Mouse (Mus musculus): ENCODE results near the gene Lmo1. TPM values are rescaled to one million over a fixed set of nuclear protein-coding genes. Genes with fewer than 3 reads are reported as not detected.
"Not testable (repeated sequence)": the region's sequence is repeated elsewhere in the genome, so short reads cannot be mapped to it uniquely, and the experiment has no call there.

The Lmo1 gene
- polyA plus RNA-seq, 1 experiment, result 8.5 TPM

DNA sequence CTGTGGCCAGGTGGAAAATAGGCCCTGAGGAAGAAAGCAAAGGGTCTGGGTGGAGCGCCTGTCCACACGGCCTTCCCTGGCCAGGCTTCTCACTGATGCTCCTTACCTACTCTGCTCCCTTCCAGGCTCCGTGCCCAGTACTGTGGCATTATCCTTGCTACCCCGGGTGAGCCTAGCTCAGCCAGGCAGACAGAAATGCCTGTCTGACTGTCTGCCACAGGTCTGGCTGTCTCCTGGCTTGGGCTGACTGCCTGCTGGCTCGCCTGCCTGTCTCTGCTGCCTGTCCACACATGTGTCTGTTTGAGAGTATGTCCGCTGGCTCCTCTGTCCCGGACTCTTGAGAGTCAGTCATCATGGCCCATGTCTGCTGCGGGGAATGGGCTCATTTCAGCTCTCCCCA is 37.6 kb downstream of the Lmo1 start:
- no peak overlapping the region for H3K27ac ChIP-seq (ENCODE audit: insufficient read depth, low read depth, low read length)
- TF ChIP-seq CTCF (conservative IDR thresholded peaks at IDR 0.05; ENCODE audit: insufficient read depth, insufficient read length, low read depth, low read length) (no peak), POLR2A (IDR thresholded peaks at IDR 0.05; ENCODE audit: low read depth, low read length) (no peak)
- WGBS, result 88% methylated on average over 8 of the region's 8 CpGs

DNA sequence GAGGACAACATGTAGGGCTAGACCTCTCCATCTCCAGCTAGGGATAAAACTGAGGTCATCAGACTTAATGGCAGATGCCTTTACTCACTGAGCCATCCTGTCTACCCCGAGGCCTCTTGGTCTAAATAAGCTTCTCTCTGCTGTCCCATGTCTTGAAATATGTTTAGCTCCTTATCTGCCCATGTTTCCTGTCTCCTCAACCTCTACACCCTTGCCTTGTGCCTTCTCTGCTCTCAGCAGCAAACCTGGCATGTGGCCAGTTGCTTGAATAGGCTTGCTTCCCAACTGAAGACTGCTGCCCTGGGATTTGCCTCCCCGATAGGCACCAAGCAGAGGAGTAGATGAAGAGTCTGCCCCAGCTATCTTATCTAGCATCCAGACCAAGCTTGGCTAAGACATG is 43.4 kb downstream of the Lmo1 start:
- H3K4me1 ChIP-seq (ENCODE audit: control insufficient read depth, insufficient read depth, low read length), result no peaks in the 10 kb centered on the region
- no peaks in the 10 kb centered on the region for H3K36me3 ChIP-seq (ENCODE audit: control insufficient read depth, insufficient read depth, low read length)
- WGBS, result 69% methylated on average over 2 of the region's 2 CpGs
- no peak for DNase-seq
- no peak for TF ChIP-seq POLR2A (IDR thresholded peaks at IDR 0.05; ENCODE audit: low read depth, low read length)
- no peak for TF ChIP-seq CTCF (conservative IDR thresholded peaks at IDR 0.05; ENCODE audit: insufficient read depth, insufficient read length, low read depth, low read length)
- H3K27ac ChIP-seq (ENCODE audit: insufficient read depth, low read depth, low read length), result no peak overlapping the region
- H3K27me3 ChIP-seq (replicated peaks; ENCODE audit: control insufficient read depth, insufficient read depth, low read length), result no peaks in the 10 kb centered on the region
- no peak overlapping the region for H3K4me3 ChIP-seq (ENCODE audit: insufficient read depth, low read depth, low read length)

More for the DNA sequence above, 37.6 kb downstream of the Lmo1 start:
- Histone ChIP-seq H3K36me3 (ENCODE audit: control insufficient read depth, insufficient read depth, low read length) (no peaks in the 10 kb centered on the region), H3K4me1 (ENCODE audit: control insufficient read depth, insufficient read depth, low read length) (no peaks in the 10 kb centered on the region), H3K4me3 (ENCODE audit: insufficient read depth, low read depth, low read length) (no peak overlapping the region), H3K27me3 (replicated peaks; ENCODE audit: control insufficient read depth, insufficient read depth, low read length) (no peaks in the 10 kb centered on the region)
- DNase-seq, result no peak

GRCm38 (mm10) chr7:109129946-109130686 is 44.9 kb downstream of the Lmo1 start:
- 75% methylated on average over 5 of the region's 5 CpGs for WGBS
- H3K4me3 ChIP-seq (ENCODE audit: insufficient read depth, low read depth, low read length), result no peak overlapping the region

GRCm38 (mm10) chr7:109129442-109129841 is 45.6 kb downstream of the Lmo1 start:
- H3K4me1 ChIP-seq (ENCODE audit: control insufficient read depth, insufficient read depth, low read length), result no peaks in the 10 kb centered on the region
- no peaks in the 10 kb centered on the region for H3K27me3 ChIP-seq (replicated peaks; ENCODE audit: control insufficient read depth, insufficient read depth, low read length)
- no peak for TF ChIP-seq CTCF (conservative IDR thresholded peaks at IDR 0.05; ENCODE audit: insufficient read depth, insufficient read length, low read depth, low read length)
- TF ChIP-seq POLR2A (IDR thresholded peaks at IDR 0.05; ENCODE audit: low read depth, low read length), result no peak
- H3K4me3 ChIP-seq (ENCODE audit: insufficient read depth, low read depth, low read length), result no peak overlapping the region
- H3K36me3 ChIP-seq (ENCODE audit: control insufficient read depth, insufficient read depth, low read length), result no peaks in the 10 kb centered on the region
- H3K27ac ChIP-seq (ENCODE audit: insufficient read depth, low read depth, low read length), result no peak overlapping the region
- no peak for DNase-seq

More at GRCm38 (mm10) chr7:109129946-109130686, 44.9 kb downstream of the Lmo1 start:
- H3K27me3 ChIP-seq (replicated peaks; ENCODE audit: control insufficient read depth, insufficient read depth, low read length), result no peaks in the 10 kb centered on the region
- TF ChIP-seq POLR2A (IDR thresholded peaks at IDR 0.05; ENCODE audit: low read depth, low read length) (no peak), CTCF (conservative IDR thresholded peaks at IDR 0.05; ENCODE audit: insufficient read depth, insufficient read length, low read depth, low read length) (no peak)
- no peaks in the 10 kb centered on the region for H3K4me1 ChIP-seq (ENCODE audit: control insufficient read depth, insufficient read depth, low read length)
- no peak for DNase-seq
- H3K27ac ChIP-seq (ENCODE audit: insufficient read depth, low read depth, low read length), result no peak overlapping the region
- H3K36me3 ChIP-seq (ENCODE audit: control insufficient read depth, insufficient read depth, low read length), result no peaks in the 10 kb centered on the region

DNA sequence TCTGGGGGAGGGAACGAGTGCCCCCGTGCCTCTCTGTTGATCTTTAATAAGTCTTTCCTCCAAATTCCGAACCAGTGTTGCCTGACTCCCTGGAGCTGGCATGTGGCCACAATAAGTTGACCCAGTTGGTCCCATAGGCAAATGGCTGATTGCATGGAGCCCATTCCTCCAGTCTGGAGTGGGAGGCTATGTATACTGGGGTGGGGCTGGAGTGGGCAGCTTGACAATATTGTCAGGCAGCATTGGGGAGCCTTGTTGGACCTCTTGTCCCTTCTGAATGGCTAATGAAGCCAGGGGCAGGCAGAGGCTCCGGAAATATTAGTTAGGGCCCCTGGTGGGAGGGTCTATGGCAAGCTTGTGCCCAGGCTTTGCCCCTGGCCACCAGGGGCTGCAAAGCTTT is 59.1 kb downstream of the Lmo1 start:
- Histone ChIP-seq H3K27me3 (replicated peaks; ENCODE audit: control insufficient read depth, insufficient read depth, low read length) (no peaks in the 10 kb centered on the region), H3K36me3 (ENCODE audit: control insufficient read depth, insufficient read depth, low read length) (no peaks in the 10 kb centered on the region), H3K4me1 (ENCODE audit: control insufficient read depth, insufficient read depth, low read length) (no peaks in the 10 kb centered on the region), H3K4me3 (ENCODE audit: insufficient read depth, low read depth, low read length) (no peak overlapping the region), H3K27ac (ENCODE audit: insufficient read depth, low read depth, low read length) (no peak overlapping the region)
- TF ChIP-seq CTCF (conservative IDR thresholded peaks at IDR 0.05; ENCODE audit: insufficient read depth, insufficient read length, low read depth, low read length) (no peak), POLR2A (IDR thresholded peaks at IDR 0.05; ENCODE audit: low read depth, low read length) (no peak)
- DNase-seq, result no peak
- 57% methylated on average over 4 of the region's 4 CpGs for WGBS

- H3K27me3 ChIP-seq (replicated peaks; ENCODE audit: control insufficient read depth, insufficient read depth, low read length); H3K36me3 ChIP-seq (ENCODE audit: control insufficient read depth, insufficient read depth, low read length); H3K27ac ChIP-seq (ENCODE audit: insufficient read depth, low read depth, low read length); H3K4me1 ChIP-seq (ENCODE audit: control insufficient read depth, insufficient read depth, low read length); DNase-seq; H3K4me3 ChIP-seq (ENCODE audit: insufficient read depth, low read depth, low read length): not testable (repeated sequence)
- 72% methylated on average over 2 of the region's 4 CpGs for WGBS
Observed at GRCm38 (mm10) chr7:109115488-109115887, 59.5 kb downstream of the Lmo1 start.

GRCm38 (mm10) chr7:109114950-109115349 is 60.1 kb downstream of the Lmo1 start:
- no peak for DNase-seq
- no peak overlapping the region for H3K4me3 ChIP-seq (ENCODE audit: insufficient read depth, low read depth, low read length)
- no peaks in the 10 kb centered on the region for H3K27me3 ChIP-seq (replicated peaks; ENCODE audit: control insufficient read depth, insufficient read depth, low read length)
- no peaks in the 10 kb centered on the region for H3K36me3 ChIP-seq (ENCODE audit: control insufficient read depth, insufficient read depth, low read length)
- 53% methylated on average over 10 of the region's 10 CpGs for WGBS
- no peak overlapping the region for H3K27ac ChIP-seq (ENCODE audit: insufficient read depth, low read depth, low read length)
- H3K4me1 ChIP-seq (ENCODE audit: control insufficient read depth, insufficient read depth, low read length), result no peaks in the 10 kb centered on the region
- no peak for TF ChIP-seq POLR2A (IDR thresholded peaks at IDR 0.05; ENCODE audit: low read depth, low read length)
- no peak for TF ChIP-seq CTCF (conservative IDR thresholded peaks at IDR 0.05; ENCODE audit: insufficient read depth, insufficient read length, low read depth, low read length)

Measured in kidney, adult 2 months (tissue).